Mouse (Mus musculus) urinary bladder, postnatal 36 days (tissue): ENCODE measurements at regions not wholly inside any gene's neighbourhood (a gene's known extent, or its start where the extent isn't known, plus 50 kb on each side); places are given as distances from the start of the nearest gene placed in this dataset.

Experiments used
- DNase-seq, 2 experiments: peaks; one replicate each; pipeline ENCODE4 v3.0.0; 2022; ENCODE audit warnings: low spot score in 2 of 2, mixed read lengths in 1 of 2

DNA sequence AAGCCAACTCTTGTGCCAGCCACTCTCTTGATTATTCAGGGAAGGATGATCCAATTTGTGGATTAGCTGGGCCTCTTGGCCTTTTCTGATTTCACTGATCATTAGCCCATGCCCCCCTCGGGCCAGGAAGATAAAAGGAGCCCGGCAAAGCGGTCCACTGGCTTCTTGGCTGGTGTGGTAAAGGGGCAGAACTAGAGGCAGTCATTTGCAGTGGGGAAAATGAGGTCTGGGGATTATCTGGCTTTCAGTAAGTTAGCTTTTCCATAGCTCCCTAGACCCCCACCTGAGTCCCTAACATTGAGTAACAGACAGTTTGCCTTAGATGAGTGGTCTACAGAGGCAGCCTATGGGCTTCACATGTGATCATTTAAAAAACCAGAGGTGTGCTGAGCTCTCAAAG, 163.7 kb downstream of the Insig2 start:
- DNase-seq = no peak

DNA sequence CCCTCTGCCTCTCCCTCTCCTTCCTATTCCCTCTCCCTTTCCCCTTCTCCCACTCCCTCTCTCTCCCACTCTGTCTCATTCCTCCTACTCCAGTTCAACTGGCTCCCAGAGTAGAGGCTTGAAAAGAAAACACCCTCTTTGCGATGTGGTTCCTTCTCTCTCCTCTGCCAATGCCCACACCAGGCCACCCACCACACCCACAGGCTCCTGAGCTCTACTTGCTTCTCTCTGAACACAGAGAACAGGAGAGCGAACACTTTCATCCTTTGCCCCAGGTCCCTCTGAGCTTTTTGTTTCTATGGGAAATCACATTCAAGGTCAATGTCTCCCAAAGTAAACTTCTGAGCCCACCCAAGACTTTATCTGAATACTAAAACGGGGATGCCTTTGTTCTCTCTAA, 155.8 kb downstream of the Insig2 start:
- DNase-seq = no peak

DNA sequence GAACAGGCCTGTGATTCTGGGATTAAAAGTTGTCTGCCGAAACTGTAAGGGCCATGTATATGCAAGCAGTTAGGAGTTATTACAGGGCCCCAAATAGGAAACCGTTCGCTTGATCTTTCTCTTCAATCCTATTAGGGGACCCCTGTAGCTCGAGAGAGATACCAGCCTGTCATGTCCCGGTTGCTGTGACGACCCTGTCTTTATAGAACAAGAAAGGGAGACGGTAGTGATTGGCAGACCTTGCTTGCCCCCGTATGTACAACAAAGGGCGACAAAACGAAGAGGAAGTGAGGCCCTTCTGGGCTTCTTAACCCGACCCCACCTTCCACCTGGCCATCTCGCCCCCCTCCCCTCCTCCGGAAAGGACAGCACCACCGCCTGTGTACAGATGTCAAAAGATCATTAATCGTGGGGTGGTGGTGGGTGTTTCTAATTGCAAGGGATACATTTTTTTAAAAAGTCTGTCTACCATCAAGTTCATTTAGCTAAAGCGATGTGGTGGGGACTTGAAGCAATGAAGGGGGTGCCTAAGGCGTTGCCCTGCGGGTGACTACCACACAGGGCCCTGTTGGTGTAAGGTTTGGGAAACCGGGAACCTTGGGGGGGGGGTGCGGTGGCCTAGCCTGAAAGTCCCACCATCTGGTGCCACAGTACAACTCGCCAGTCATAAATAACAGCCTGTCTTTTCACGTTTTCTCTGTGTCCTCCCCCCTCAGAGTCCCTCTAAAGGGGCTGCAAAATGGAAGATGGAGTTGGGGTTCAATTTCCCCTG, 155.1 kb downstream of the Insig2 start:
- DNase-seq = no peak

DNA sequence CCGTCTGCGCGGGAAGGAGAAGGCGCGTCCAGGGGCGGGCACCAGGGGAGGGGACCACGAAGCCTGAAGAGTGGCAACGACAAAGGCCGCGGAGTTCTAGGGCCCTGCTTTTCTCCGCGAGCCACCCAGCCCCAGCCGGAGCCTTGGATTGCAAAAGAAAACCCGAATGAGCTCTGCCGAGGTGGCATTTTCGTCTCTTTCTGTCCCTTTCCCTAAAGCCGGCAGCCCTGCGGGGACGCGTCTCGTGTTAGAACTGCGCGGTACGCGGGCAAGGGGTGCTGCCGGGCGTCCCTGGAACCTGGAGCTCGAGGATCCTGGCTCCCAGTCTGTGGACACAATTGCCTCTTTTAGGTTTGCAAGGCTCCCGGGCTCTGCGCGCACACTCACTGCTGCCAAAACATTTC, 154.5 kb downstream of the Insig2 start:
- DNase-seq = no peak

DNA sequence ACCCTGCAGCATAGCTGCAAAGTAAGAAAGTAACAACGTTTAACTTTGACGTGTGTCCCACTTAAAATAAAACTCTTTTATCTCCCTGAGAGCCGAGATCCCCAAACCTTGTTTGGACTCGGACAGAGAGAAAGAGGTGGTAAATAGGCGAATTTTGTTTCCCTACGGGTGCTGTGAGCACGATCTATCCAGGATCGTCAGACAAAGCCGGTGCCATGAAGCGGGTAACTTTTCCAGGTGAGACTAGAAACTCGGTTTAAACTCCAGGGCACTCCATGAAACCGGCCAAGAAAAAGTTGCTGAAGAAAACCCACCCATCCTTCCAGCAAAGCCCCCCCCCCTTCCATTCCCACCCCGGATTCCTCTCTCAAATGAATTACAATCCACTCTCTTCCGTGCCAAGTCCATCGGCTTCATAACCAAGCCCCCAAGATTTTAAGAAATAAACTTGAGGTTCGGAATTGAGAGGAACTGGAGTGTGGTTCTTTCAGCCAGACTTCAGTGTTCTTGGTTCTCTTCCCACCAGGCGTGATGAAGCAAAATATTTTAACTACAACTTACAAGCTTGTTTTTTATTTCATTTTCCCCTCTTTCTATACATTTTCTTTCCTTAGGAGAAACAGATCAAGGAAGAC, 153.7 kb downstream of the Insig2 start:
- DNase-seq = no peak

DNA sequence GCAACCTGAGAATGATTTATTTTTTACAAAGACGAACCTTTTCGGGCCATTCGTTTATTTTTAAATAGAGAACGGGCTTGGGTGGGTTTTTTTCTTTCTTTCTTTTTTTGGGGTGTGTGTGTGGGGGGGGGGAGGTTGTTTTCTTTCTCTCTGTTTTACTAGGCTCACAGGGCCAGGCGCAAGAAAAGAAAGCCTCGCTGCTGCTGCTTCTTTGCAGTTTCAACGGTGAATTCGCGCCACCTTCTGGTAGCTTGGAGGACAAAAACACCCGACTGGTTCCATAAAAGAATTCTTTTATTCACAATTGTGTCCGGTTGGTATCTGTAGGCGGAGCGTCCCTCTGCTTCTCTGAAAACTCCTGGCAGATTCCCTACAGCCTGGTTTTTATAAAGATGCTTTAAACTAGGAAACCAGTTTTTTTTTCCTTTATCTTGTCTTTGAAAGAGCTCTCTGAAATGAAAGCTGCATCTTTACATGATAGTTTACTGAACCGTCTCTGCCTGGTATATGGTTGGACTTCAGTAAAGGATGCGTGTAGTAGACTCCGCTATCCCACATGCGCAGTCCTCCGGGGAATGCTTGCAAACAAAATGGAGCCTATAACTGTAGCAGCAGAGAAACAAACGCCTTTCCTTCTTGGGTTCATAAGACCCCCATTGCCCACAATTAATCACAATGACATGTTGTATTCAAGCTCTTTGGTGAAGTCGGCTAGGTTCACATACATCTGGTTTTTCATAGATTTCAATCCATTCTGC, 151.9 kb downstream of the Insig2 start:
- peak; percentile 55 to 74 for DNase-seq

DNA sequence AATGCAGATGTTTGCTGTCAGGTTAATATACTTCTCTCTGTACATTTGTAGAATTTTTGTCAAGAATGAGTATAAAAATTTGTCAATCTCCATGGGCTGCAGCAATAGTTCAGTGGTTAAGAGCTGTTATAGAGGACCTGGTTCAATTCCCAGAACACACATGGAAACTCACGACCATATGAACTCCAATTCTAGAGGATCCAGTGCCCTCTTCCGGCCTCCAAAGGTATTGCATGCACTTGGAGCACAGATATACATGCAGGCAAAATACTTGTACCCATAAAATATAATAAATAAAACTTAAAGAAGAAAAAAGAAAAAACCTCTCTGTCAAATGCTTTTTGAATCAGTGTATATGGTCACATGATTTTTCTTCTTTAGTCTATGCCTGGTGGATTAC, 143.5 kb downstream of the Insig2 start:
- DNase-seq = no peak

DNA sequence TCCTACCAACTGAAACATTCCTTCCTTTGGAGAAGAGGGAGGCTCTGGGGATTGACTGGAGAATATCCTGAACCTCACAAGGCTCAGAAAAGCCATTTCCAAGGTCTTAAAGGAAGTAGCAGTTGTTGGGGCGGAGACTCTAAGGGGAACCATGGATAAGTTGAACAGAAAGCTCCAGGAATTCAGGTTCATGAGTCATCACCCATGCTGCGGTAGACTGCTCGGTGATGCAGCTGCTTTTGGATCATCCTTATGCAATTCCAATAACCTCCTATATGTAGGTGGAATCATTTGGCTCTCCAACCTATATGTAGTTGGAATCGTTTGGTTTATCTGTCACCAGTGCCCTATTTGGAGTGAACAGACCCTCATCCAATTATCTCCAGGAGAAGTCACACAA, 137.6 kb downstream of the Insig2 start:
- DNase-seq = no peak

DNA sequence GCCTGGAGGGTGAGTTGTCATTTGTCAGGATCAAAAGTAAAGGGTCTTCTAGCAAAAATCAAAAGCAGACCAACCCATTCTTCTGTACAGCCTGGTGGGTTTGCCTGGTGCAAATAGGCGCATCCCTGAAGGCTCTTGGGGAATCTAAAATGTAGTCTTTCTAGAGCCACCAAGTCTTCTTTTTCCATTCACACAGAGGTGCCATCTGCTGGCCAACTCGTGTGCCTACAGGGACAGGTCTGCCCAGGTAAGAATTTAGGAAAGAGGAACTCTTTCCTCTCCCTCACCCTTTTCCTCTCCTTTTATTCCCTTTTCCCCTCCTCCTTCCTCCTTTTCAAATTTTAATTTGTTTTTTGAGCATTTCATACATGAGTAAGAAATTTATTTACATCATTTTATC, 116.5 kb downstream of the Insig2 start:
- no peak for DNase-seq

DNA sequence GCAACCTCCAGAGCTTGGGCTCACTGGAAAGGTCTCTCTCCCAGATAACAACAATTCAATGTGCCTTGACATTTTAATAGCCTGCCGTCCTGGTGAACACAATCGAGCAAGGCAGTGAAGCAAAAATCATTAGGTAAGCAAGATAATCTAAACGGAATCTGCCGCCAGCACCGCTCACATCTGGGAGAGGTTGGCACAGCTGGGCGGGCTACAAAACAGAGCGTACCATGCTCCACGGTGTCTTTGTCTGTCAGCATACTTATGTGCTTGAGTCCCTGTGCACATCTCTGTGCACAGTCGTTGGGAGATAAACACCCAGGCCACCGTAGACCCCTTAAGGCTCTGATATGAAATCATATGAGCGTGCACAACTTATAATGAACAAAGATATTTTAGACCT, 108.1 kb downstream of the Insig2 start:
- DNase-seq = no peak

DNA sequence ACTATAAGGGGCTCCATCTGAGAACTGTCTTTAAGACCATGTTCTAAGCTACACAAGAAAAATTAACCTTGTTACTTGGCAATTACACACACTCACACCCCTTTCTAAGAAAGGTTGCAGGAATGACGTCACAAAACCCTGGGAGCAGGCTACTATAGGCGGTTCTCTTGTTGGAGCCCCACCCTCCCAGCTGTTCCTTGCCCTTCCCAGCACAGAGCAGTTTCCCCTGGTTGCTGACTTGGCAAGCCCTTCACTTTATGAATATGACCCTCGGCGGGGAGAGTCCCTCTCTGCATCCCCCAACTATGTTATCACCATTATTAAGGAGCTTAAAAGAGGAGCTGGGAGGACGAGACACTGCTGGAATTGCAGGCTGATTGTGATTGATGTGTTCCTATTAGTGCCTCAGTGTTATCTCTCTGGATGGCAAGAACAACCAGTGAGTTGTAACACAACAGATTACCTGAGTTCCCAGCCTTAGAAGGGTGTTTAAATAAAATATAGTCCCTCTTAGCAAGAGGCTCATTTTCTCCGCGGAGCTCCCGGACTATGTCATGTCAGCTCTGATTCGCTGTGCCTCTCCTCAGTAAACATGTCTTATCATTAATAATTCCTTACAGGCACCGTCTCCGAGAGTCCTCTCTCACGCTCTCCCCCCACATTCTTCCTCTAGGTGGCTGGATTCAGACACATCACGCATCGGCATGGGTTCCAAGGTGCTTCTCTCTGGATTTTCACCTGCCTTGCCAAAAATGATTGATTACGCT, 105.7 kb downstream of the Insig2 start:
- DNase-seq = no peak

DNA sequence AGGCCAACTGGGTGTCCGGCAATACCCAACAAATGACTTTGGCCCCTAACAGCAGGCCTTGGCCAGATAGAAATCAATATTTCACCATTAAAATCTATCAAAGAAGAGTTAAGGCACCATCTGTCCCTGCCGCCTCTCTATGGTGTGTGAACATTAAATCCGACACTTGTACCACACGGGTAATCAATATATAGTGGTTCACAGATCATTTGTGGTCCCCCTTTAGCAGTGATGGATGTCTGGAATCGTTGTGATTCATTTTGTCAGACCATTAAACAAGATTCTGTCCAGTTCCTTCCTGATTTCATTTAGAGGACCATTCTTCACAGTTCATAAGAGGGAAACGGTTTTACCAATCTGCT, 105.2 kb downstream of the Insig2 start:
- no peak for DNase-seq

DNA sequence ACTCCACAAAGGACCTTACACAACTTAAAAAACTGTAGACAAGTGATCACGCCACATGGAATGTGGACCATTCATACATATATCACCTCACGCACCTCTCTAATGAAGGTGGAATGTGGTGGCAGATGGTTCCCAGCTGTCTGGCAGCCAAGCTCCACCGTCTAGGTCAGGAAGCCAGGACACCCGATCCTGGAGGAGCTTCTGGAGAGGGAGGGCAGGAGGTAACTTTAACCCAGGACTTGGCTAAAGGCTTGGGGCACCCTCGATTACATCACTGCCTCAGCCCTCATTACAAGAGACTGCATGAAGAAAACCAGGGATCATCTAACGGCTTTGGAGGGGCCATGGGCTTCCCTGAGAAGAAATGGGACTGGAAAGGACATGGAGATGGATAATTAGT, 88.8 kb downstream of the Insig2 start:
- no peak for DNase-seq

DNA sequence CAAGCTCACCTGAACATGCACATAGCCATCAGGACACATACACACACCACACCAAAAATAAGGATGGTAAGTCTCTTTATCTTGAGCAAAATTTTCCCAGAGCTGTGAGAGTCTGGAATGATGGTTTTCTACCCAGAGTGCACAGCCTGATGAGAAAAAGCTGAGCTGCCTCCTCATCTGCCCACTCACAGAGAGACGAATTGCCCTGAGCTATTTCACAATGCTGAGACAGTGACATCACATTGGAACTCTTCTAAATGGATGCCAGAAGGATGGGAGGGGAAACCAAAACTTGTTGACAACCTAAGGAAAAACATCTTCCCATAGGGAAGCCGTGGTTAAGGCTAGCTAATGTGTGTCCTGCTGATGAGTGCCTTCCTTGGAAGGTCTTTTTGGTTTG, 84.8 kb downstream of the Insig2 start:
- DNase-seq = no peak

DNA sequence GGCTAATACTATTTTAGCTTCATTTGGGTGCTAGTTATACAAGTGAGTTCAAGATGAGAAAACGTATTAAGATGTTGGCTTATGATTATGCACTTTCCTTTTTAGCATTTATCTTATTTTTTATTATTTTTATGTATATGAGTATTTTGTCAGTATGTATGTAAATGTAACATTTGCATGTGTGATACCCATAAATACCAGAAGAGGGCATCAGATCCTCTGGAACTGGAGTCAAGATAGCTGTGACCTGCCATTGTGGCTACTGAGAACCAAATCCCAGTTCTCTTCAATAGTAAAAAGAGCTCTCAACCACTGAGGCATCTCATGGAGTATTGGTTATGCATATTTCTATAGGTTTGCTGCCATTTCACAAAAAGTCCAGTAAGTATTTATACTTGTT, 83.3 kb downstream of the Insig2 start:
- no peak for DNase-seq

DNA sequence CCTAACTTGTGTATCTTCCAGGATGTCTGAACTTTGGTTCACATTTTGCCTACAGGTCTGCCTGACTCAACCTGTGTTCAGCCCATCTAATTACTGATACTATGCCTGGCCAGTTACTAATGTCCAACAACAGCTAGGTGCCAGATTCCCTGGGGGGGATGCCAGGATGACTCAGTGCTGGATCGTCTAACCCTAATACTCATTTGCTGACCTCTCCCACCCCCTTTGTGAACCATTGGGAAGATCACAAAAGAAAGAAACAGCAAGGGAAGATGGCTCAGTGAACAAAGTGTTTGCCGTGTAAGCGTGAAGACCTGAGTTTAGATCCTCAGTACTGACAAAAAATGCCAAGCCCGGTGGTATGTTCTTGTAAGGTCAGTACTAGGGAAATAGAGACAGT, 81.7 kb downstream of the Insig2 start:
- no peak for DNase-seq

DNA sequence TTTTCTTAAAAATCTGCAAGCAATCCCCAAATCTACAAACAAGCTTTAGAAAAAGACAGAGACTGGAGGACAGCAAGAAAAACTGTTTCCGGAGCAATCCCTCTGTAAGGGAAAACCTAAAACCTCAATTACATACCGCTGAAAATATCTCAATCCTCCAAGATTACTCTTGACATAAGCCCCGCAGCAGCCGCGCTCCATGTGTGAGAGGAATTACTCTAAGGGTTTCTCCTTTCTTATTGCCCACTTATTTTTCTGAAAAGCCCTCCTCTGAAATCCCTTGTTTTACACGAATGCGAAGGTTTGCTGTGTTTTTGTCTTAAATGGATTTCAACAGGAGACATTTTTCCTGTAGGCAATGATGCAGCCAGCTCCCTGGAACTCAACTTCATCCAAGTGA, 80.3 kb downstream of the Insig2 start:
- no peak for DNase-seq

DNA sequence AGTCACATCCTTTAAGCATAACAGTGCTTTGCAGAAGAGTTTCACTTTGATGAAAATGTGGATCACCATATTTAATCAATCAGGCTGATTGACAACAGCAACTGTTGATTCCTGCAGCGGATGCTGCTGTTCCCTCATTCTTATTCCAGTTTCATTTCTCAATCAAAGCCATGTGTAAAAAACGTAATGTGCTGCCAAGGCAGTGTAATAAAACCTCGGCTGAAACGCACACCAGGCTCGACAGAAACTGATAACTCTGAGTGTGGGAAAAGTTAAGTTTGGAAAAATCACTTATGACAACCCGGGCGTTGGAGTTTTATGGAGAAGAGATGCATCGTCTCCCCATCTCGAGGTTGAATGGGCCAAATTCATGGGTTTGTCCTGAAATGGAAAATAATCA, 78.2 kb downstream of the Insig2 start:
- DNase-seq = no peak
